Mouse (Mus musculus): ENCODE results near the gene Srpx2. TPM values are rescaled to one million over a fixed set of nuclear protein-coding genes. Genes with fewer than 3 reads are reported as not detected.

The Srpx2 gene
- polyA plus RNA-seq, 1 experiment = 2.1 TPM

- no peaks in the 10 kb centered on the region for H3K4me1 ChIP-seq (ENCODE audit: control insufficient read depth, insufficient read depth, low read length)
- H3K27me3 ChIP-seq (ENCODE audit: control insufficient read depth, insufficient read depth, low read length) = no peaks in the 10 kb centered on the region
- 84% methylated on average over 2 of the region's 2 CpGs for WGBS
- H3K27ac ChIP-seq (ENCODE audit: insufficient read depth, low read length) = no peak overlapping the region
- DNase-seq = no peak
- TF ChIP-seq POLR2A (IDR thresholded peaks at IDR 0.05; ENCODE audit: borderline replicate concordance, insufficient read depth, low read length) (no peak), CTCF (IDR thresholded peaks at IDR 0.05; ENCODE audit: borderline replicate concordance, insufficient read depth, low read depth, low read length) (no peak)
- no peak overlapping the region for H3K4me3 ChIP-seq (replicated peaks; ENCODE audit: insufficient read depth, low read depth, low read length)
Measured at GRCm38 (mm10) chrX:133964615-133965014, 56.4 kb downstream of the Srpx2 start.

- no peaks in the 10 kb centered on the region for H3K27me3 ChIP-seq (ENCODE audit: control insufficient read depth, insufficient read depth, low read length)
- 8% methylated on average over 29 of the region's 29 CpGs for WGBS
- TF ChIP-seq CTCF (IDR thresholded peaks at IDR 0.05; ENCODE audit: borderline replicate concordance, insufficient read depth, low read depth, low read length) (no peak), POLR2A (IDR thresholded peaks at IDR 0.05; ENCODE audit: borderline replicate concordance, insufficient read depth, low read length) (no peak)
Measured at GRCm38 (mm10) chrX:133981231-133982002, 73.2 kb downstream of the Srpx2 start, which contains the start of gene Sytl4. TSS of gene Sytl4 (minus strand) at chrX:133981812.

More at GRCm38 (mm10) chrX:133981231-133982002, 73.2 kb downstream of the Srpx2 start, which contains the start of gene Sytl4:
- no peak within 1 kb of the TSS for H3K4me3 ChIP-seq (replicated peaks; ENCODE audit: insufficient read depth, low read depth, low read length)
- no peaks in the 10 kb centered on the region for H3K4me1 ChIP-seq (ENCODE audit: control insufficient read depth, insufficient read depth, low read length)
- no peak within 1 kb of the TSS for H3K27ac ChIP-seq (ENCODE audit: insufficient read depth, low read length)
- no peak for DNase-seq

Other genes starting within 250 kb of the Srpx2 start
- gene Pcdh19, start 219.4 kb upstream of the Srpx2 start, polyA plus RNA-seq (2012; rRNA removed) = 3.1 and 4.0 TPM in 2 replicates
- gene Tnmd, start 57.4 kb upstream of the Srpx2 start, polyA plus RNA-seq (2012; rRNA removed) = 0.82 and 1.0 TPM in 2 replicates
- 14.9 and 16.3 TPM in 2 replicates for gene Tspan6, start 10.0 kb upstream of the Srpx2 start, polyA plus RNA-seq (2012; rRNA removed)
- 0.38 and 0.39 TPM in 2 replicates for gene Sytl4, start 73.4 kb downstream of the Srpx2 start, polyA plus RNA-seq (2012; rRNA removed)
- gene Cstf2, start 150.8 kb downstream of the Srpx2 start, polyA plus RNA-seq (2012; rRNA removed) = 106 and 109 TPM in 2 replicates